Mouse (Mus musculus) heart, postnatal 0 days (tissue): ENCODE measurements at regions not wholly inside any gene's neighbourhood (a gene's known extent, or its start where the extent isn't known, plus 50 kb on each side); places are given as distances from the start of the nearest gene placed in this dataset.

Experiments
- CTCF ChIP-seq: IDR thresholded peaks from 2 replicates; pipeline ENCODE4 v1.5.1; 2016; ENCODE audit warnings: antibody characterized with exemption, control low read depth, low read depth
- EP300 ChIP-seq: IDR thresholded peaks from 2 replicates; pipeline ENCODE4 v1.6.1; 2016; ENCODE audit warnings: antibody characterized with exemption, low read depth

DNA sequence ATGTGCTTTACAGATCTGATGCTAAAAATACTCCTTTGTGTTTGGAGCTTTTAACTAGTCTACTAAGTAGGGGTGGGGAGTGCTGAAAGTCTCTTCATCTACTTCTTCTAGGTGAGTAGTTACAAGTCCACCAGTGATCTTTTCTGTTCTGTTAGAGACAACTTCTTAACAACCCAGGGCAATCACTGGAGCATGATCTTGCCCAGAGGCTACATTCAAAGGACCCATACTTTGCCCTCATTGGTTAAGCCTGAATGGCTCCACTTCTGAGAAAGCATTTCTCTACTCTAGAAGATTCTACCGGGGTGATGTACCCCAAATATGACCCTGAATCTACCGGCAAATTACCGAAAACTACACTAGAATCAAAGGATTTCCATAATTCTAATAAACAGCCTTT is 390.2 kb downstream of the Lpin1 start:
- TF ChIP-seq EP300, result no peak
- no peak for TF ChIP-seq CTCF
